Mouse (Mus musculus): ENCODE data around the gene Tenm2.

- TF ChIP-seq CTCF (IDR thresholded peaks at IDR 0.05; ENCODE audit: low read depth, low read length) = no peak
- TF ChIP-seq POLR2A (IDR thresholded peaks at IDR 0.05; ENCODE audit: borderline replicate concordance, low read depth, low read length) = no peak
These were observed 14.8 kb downstream of the Tenm2 start for GRCm38 (mm10) chr11:37220921-37221320.

All from bone marrow macrophage, adult 2 months (primary cell).